Mouse (Mus musculus): ENCODE results near the gene Shtn1. TPM values are rescaled to one million over a fixed set of nuclear protein-coding genes. Genes with fewer than 3 reads are reported as not detected.

Gene Shtn1
- 1 to 10 TPM; 2.2 to 3.7 TPM for total RNA-seq (2021)
- long read RNA-seq, experiment 1, partial matches to known transcripts = 0 of 2 reads
- long read RNA-seq, experiment 1, other reads (novel, unspliced or antisense) = 0 of 2 reads
- long read RNA-seq, experiment 2, partial matches to known transcripts = 0 of 2 reads
- long read RNA-seq, experiment 2, other reads (novel, unspliced or antisense) = 0 of 2 reads

GRCm38 (mm10) chr19:59075472-59076101 is at the start of gene Shtn1:
Gene Shtn1, minus strand, starts transcription at chr19:59076100.
- peak; percentile 14 for DNase-seq

GRCm38 (mm10) chr19:59114152-59114551 is 38.3 kb upstream of the Shtn1 start:
- no peak for DNase-seq

- no peak for DNase-seq
These were observed 34.0 kb upstream of the Shtn1 start for GRCm38 (mm10) chr19:59109937-59110336.

- no peak for DNase-seq
These were observed 22.4 kb upstream of the Shtn1 start for GRCm38 (mm10) chr19:59098315-59098714.

GRCm38 (mm10) chr19:59092295-59092694 is 16.4 kb upstream of the Shtn1 start:
- no peak for DNase-seq

GRCm38 (mm10) chr19:59090337-59090736 is 14.4 kb upstream of the Shtn1 start:
- DNase-seq = no peak

- no peak for DNase-seq
These were observed 8.4 kb upstream of the Shtn1 start for GRCm38 (mm10) chr19:59084296-59084695.

GRCm38 (mm10) chr19:59076131-59076530 is 231 bp upstream of the Shtn1 start:
- no peak for DNase-seq

- DNase-seq = peak; percentile 12
These were observed 944 bp downstream of the Shtn1 start for GRCm38 (mm10) chr19:59074841-59075471.

GRCm38 (mm10) chr19:59074381-59074780 is 1.5 kb downstream of the Shtn1 start:
- DNase-seq = no peak

GRCm38 (mm10) chr19:59073006-59073405 is 2.9 kb downstream of the Shtn1 start:
- no peak for DNase-seq

- no peak for DNase-seq
These were observed 3.9 kb downstream of the Shtn1 start for GRCm38 (mm10) chr19:59071979-59072378.

GRCm38 (mm10) chr19:59071396-59071795 is 4.5 kb downstream of the Shtn1 start:
- no peak for DNase-seq

GRCm38 (mm10) chr19:59067652-59068051 is 8.2 kb downstream of the Shtn1 start:
- DNase-seq = no peak

- DNase-seq = no peak
These were observed 9.2 kb downstream of the Shtn1 start for GRCm38 (mm10) chr19:59066670-59067069.

- no peak for DNase-seq
These were observed 9.8 kb downstream of the Shtn1 start for GRCm38 (mm10) chr19:59066115-59066514.

GRCm38 (mm10) chr19:59064616-59065015 is 11.3 kb downstream of the Shtn1 start:
- DNase-seq = no peak

GRCm38 (mm10) chr19:59063568-59063967 is 12.3 kb downstream of the Shtn1 start:
- no peak for DNase-seq

- DNase-seq = no peak
These were observed 17.8 kb downstream of the Shtn1 start for GRCm38 (mm10) chr19:59058105-59058504.

GRCm38 (mm10) chr19:59057366-59057765 is 18.5 kb downstream of the Shtn1 start:
- DNase-seq = no peak

GRCm38 (mm10) chr19:59054632-59054951 is 21.3 kb downstream of the Shtn1 start:
- DNase-seq = no peak

GRCm38 (mm10) chr19:59053931-59054631 is 21.8 kb downstream of the Shtn1 start:
- DNase-seq = no peak

- no peak for DNase-seq
These were observed 23.0 kb downstream of the Shtn1 start for GRCm38 (mm10) chr19:59052783-59053490.
